Mouse (Mus musculus): ENCODE measurements around the gene Siah1a. TPM values are rescaled to one million over a fixed set of nuclear protein-coding genes. Genes with fewer than 3 reads are reported as not detected.

Gene Siah1a
- 39.5 TPM for polyA plus RNA-seq (2014; fragmentation: Illumina TruSeq; extraction: RNeasy Lipid Tissue Mini Kit (QIAGEN cat#74804); ENCODE audit: low read depth, low replicate concordance)

GRCm38 (mm10) chr8:86745221-86745934 is at the start of gene Siah1a, which contains the start of gene Gm10638:
Siah1a (minus strand) TSS chr8:86745934.
Gm10638 (plus strand) TSS chr8:86745699.

Other genes starting within 250 kb of the Siah1a start
- not detected for gene Abcc12, start 165.2 kb downstream of the Siah1a start, polyA plus RNA-seq (2014; fragmentation: Illumina TruSeq; extraction: RNeasy Lipid Tissue Mini Kit (QIAGEN cat#74804); ENCODE audit: low read depth, low replicate concordance)
- gene Lonp2, start 121.9 kb downstream of the Siah1a start, polyA plus RNA-seq (2014; fragmentation: Illumina TruSeq; extraction: RNeasy Lipid Tissue Mini Kit (QIAGEN cat#74804); ENCODE audit: low read depth, low replicate concordance): 105 TPM
- not detected for gene Gm10638, start 235 bp downstream of the Siah1a start, polyA plus RNA-seq (2014; fragmentation: Illumina TruSeq; extraction: RNeasy Lipid Tissue Mini Kit (QIAGEN cat#74804); ENCODE audit: low read depth, low replicate concordance)
- gene N4bp1, start 139.3 kb upstream of the Siah1a start, polyA plus RNA-seq (2014; fragmentation: Illumina TruSeq; extraction: RNeasy Lipid Tissue Mini Kit (QIAGEN cat#74804); ENCODE audit: low read depth, low replicate concordance): 38.9 TPM

All from adrenal gland, adult 10 weeks (tissue).